Mouse (Mus musculus) MEL (cell line): ENCODE measurements around the gene Slc12a8. TPM values are rescaled to one million over a fixed set of nuclear protein-coding genes. Genes with fewer than 3 reads are reported as not detected.

ENCODE experiments used
- DNase-seq: peaks from one replicate; pipeline ENCODE4 v3.0.0; 2011; ENCODE audit warnings: low read depth, low spot score
- H3K27ac ChIP-seq: 2 replicates; pipeline ENCODE4 v1.5.1; 2012; ENCODE audit warnings: low read depth, mild to moderate bottlenecking, control low read depth, low read length, moderate library complexity; ENCODE audit not compliant: control insufficient read depth
- H3K27me3 ChIP-seq, 2 experiments: fragments of 150-350 bp in 1 of 2; sonication (generic) in 1 of 2; 2 replicates each; pipeline ENCODE4 v1.6.1; 2012; ENCODE audit warnings: low read length in 2 of 2, mild to moderate bottlenecking in 2 of 2, improper control_type of control experiment in 1 of 2, moderate library complexity in 1 of 2; ENCODE audit not compliant: insufficient read depth in 2 of 2, control insufficient read depth in 1 of 2
- H3K36me3 ChIP-seq, 2 experiments: 2 replicates each; pipeline ENCODE4 v1.6.1; 2012 to 2014; ENCODE audit warnings: low read length in 2 of 2, improper control_type of control experiment in 1 of 2, inconsistent platforms in 1 of 2, mild to moderate bottlenecking in 1 of 2; ENCODE audit not compliant: insufficient read depth in 2 of 2, control insufficient read depth in 1 of 2
- H3K4me1 ChIP-seq, 2 experiments: fragments of 150-350 bp in 1 of 2; sonication (generic) in 1 of 2; 2 replicates each; pipeline ENCODE4 v1.6.1; 2012; ENCODE audit warnings: low read length in 2 of 2, improper control_type of control experiment in 1 of 2, mild to moderate bottlenecking in 1 of 2; ENCODE audit not compliant: insufficient read depth in 2 of 2, control insufficient read depth in 1 of 2
- H3K4me3 ChIP-seq, 2 experiments: fragments of 150-350 bp in 1 of 2; sonication (generic) in 1 of 2; 2 replicates each; pipeline ENCODE4 v1.5.1; 2012; ENCODE audit warnings: low read depth in 2 of 2, low read length in 2 of 2, mild to moderate bottlenecking in 2 of 2, moderate library complexity in 2 of 2, control low read depth in 1 of 2, improper control_type of control experiment in 1 of 2; ENCODE audit not compliant: control insufficient read depth in 1 of 2, insufficient read depth in 1 of 2
- H3K79me2 ChIP-seq: 2 replicates; pipeline ENCODE4 v1.6.1; 2012; ENCODE audit warnings: mild to moderate bottlenecking, low read length, moderate library complexity; ENCODE audit not compliant: control insufficient read depth, poor library complexity, insufficient read depth
- H3K9ac ChIP-seq: 2 replicates; pipeline ENCODE4 v1.6.1; 2012; ENCODE audit warnings: low read depth, mild to moderate bottlenecking, control low read depth, low read length, moderate library complexity; ENCODE audit not compliant: control insufficient read depth, poor library complexity, severe bottlenecking
- H3K9me3 ChIP-seq: fragments of 150-350 bp; sonication (generic); replicated peaks from 2 replicates; pipeline ENCODE4 v1.6.1; 2012; ENCODE audit warnings: mild to moderate bottlenecking, low read length, improper control_type of control experiment, moderate library complexity; ENCODE audit not compliant: insufficient read depth
- BHLHE40 ChIP-seq: IDR thresholded peaks from 2 replicates; pipeline ENCODE4 v1.6.1; 2012; ENCODE audit warnings: low read depth, mild to moderate bottlenecking, inconsistent platforms, low read length, improper control_type of control experiment, borderline replicate concordance
- CHD2 ChIP-seq: IDR thresholded peaks from 2 replicates; pipeline ENCODE4 v1.6.1; 2011; ENCODE audit warnings: low read length, improper control_type of control experiment
- E2F4 ChIP-seq: IDR thresholded peaks from 2 replicates; pipeline ENCODE4 v1.6.1; 2011; ENCODE audit warnings: low read depth, low read length, improper control_type of control experiment, borderline replicate concordance
- ELF1 ChIP-seq: IDR thresholded peaks from 2 replicates; pipeline ENCODE4 v1.6.1; 2014; ENCODE audit warnings: low read depth, mild to moderate bottlenecking, inconsistent platforms, low read length, improper control_type of control experiment, moderate library complexity
- ETS1 ChIP-seq: IDR thresholded peaks from 2 replicates; pipeline ENCODE4 v1.6.1; 2012; ENCODE audit warnings: low read depth, mild to moderate bottlenecking, inconsistent platforms, low read length, improper control_type of control experiment, moderate library complexity
- GATA1 ChIP-seq: IDR thresholded peaks from 2 replicates; pipeline ENCODE4 v1.6.1; 2011; ENCODE audit warnings: low read depth, low read length, improper control_type of control experiment
- KAT2A ChIP-seq: conservative IDR thresholded peaks from 2 replicates; pipeline ENCODE4 v1.6.1; 2012; ENCODE audit warnings: low read depth, low read length, improper control_type of control experiment, inconsistent platforms
- MAZ ChIP-seq: IDR thresholded peaks from 2 replicates; pipeline ENCODE4 v1.6.1; 2012; ENCODE audit warnings: low read depth, mild to moderate bottlenecking, inconsistent platforms, low read length, improper control_type of control experiment
- MYB ChIP-seq: IDR thresholded peaks from 2 replicates; pipeline ENCODE4 v1.6.1; 2011; ENCODE audit warnings: mild to moderate bottlenecking, low read depth, low read length, improper control_type of control experiment
- NRF1 ChIP-seq: IDR thresholded peaks from 2 replicates; pipeline ENCODE4 v1.6.1; 2014; ENCODE audit warnings: low read depth, mild to moderate bottlenecking, inconsistent platforms, low read length, improper control_type of control experiment, moderate library complexity; ENCODE audit not compliant: poor library complexity, insufficient read depth, severe bottlenecking
- POLR2A ChIP-seq, 2 experiments: IDR thresholded peaks; 2 replicates each; pipeline ENCODE4 v1.6.1; 2011 to 2012; ENCODE audit warnings: low read length in 2 of 2, mild to moderate bottlenecking in 2 of 2, control low read depth in 1 of 2, improper control_type of control experiment in 1 of 2, low read depth in 1 of 2, moderate library complexity in 1 of 2; ENCODE audit not compliant: control insufficient read depth in 1 of 2, insufficient read depth in 1 of 2, poor library complexity in 1 of 2
- POLR2AphosphoS2 ChIP-seq: IDR thresholded peaks from 2 replicates; pipeline ENCODE4 v1.6.1; 2011; ENCODE audit warnings: low read length, improper control_type of control experiment
- RCOR1 ChIP-seq: IDR thresholded peaks from 2 replicates; pipeline ENCODE4 v1.6.1; 2012; ENCODE audit warnings: low read depth, mild to moderate bottlenecking, inconsistent platforms, low read length, improper control_type of control experiment
- SIN3A ChIP-seq: IDR thresholded peaks from 2 replicates; pipeline ENCODE4 v1.6.1; 2012; ENCODE audit warnings: low read length, improper control_type of control experiment, inconsistent platforms
- TAL1 ChIP-seq: IDR thresholded peaks from 2 replicates; pipeline ENCODE4 v1.6.1; 2012; ENCODE audit warnings: mild to moderate bottlenecking, inconsistent platforms, low read length, moderate library complexity, mixed read lengths
- TCF12 ChIP-seq: IDR thresholded peaks from 2 replicates; pipeline ENCODE4 v1.6.1; 2014; ENCODE audit warnings: low read depth, mild to moderate bottlenecking, inconsistent platforms, low read length, improper control_type of control experiment, moderate library complexity
- UBTF ChIP-seq: IDR thresholded peaks from 2 replicates; pipeline ENCODE4 v1.6.1; 2012; ENCODE audit warnings: low read depth, mild to moderate bottlenecking, inconsistent platforms, low read length, improper control_type of control experiment, moderate library complexity, borderline replicate concordance; ENCODE audit not compliant: insufficient read depth
- USF2 ChIP-seq, 2 experiments: IDR thresholded peaks; 2 replicates each; pipeline ENCODE4 v1.6.1; 2011 to 2012; ENCODE audit warnings: improper control_type of control experiment in 2 of 2, low read length in 2 of 2, borderline replicate concordance in 1 of 2, inconsistent platforms in 1 of 2, low read depth in 1 of 2, mild to moderate bottlenecking in 1 of 2; ENCODE audit not compliant: insufficient read depth in 1 of 2
- ZC3H11A ChIP-seq: IDR thresholded peaks from 2 replicates; pipeline ENCODE4 v1.6.1; 2012; ENCODE audit warnings: low read depth, mild to moderate bottlenecking, inconsistent platforms, low read length, improper control_type of control experiment
- ZMIZ1 ChIP-seq: IDR thresholded peaks from 2 replicates; pipeline ENCODE4 v1.6.1; 2012; ENCODE audit warnings: low read depth, mild to moderate bottlenecking, inconsistent platforms, low read length, improper control_type of control experiment, moderate library complexity
- polyA plus RNA-seq, 2 experiments: library from polyadenylated mRNA; stranded (reverse) in 1 of 2; unstranded in 1 of 2; fragments of >175 nt in 1 of 2; fragments of >200 nt in 1 of 2; gene quantifications; 2 replicates each; pipeline versions ENCODE4 v1.2.1 to v1.2.4; 2012; ENCODE audit warnings: low replicate concordance in 2 of 2, low read depth in 1 of 2; ENCODE audit not compliant: insufficient read length in 2 of 2, insufficient read depth in 1 of 2, missing spikeins in 1 of 2
- total RNA-seq: library from RNA; depleted of rRNA; stranded (reverse); fragments of 300-350 nt; gene quantifications from 2 replicates; pipeline ENCODE4 v1.2.3, GENCODE M21; 2012

Slc12a8 gene
- total and polyA plus RNA-seq, 3 experiments: 0.29 TPM; not detected in 2

DNA sequence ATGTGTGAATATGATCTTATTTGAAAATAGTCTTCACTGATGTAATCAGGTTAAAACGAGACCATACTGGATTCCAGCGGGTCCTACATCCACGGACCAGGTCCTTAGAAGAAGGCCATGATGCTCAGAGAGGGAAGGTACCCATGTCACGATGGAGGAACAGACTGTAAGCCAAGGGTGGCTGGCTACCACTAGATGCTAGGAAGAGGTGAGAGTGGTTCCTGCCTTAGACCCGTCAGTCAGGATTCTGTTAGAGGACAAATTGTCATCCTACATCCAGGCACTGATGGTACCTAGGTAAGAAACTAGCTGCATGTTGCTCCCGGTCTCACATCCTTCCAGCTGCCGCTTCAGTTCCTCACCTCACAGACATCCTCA is 160.2 kb downstream of the Slc12a8 start:
- Histone ChIP-seq H3K36me3 (no peaks in the 10 kb centered on the region), H3K27ac (no peak overlapping the region), H3K27me3 (no peaks in the 10 kb centered on the region), H3K79me2 (no peaks in the 10 kb centered on the region), H3K4me3 (no peak overlapping the region), H3K9ac (no peak overlapping the region), H3K4me1 (peaks cover 0 to 6% of the 10 kb centered on the region in 2 experiments; a peak in 1 of 4 replicates), H3K9me3 (no peaks in the 10 kb centered on the region)
- TF ChIP-seq ELF1 (no peak), TCF12 (no peak), ZC3H11A (no peak), ZMIZ1 (no peak), E2F4 (no peak), CHD2 (no peak), NRF1 (no peak), KAT2A (no peak), POLR2A (IDR thresholded peaks at IDR 0.05; ENCODE audit: control insufficient read depth in 1 of 2, insufficient read depth in 1 of 2, low read depth in 1 of 2, low read length in 2 of 2, poor library complexity in 1 of 2) (no peak), RCOR1 (no peak), POLR2AphosphoS2 (no peak), BHLHE40 (no peak), UBTF (no peak)
- DNase-seq: no peak

DNA sequence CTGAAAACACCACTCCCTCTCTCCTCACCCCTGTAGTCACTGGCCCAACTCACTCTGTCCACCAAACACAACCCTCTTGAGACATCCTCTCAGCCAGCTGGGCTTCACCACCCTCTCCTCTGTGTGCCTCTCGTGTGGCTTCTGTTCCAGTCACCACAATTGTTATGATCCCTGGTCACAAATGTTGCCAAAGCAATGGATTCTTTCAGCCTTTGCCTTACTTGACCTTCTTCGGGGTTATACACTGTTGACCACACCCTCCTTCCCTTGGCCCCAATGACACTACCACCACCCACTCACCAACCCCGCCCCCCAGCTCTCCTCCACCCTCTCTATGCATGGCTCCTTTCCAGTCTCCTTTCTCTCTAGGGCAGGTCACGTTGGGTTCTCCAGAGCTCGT is 160.8 kb downstream of the Slc12a8 start:
- no peak for DNase-seq
- Histone ChIP-seq H3K9ac (no peak overlapping the region), H3K36me3 (no peaks in the 10 kb centered on the region), H3K9me3 (no peaks in the 10 kb centered on the region), H3K4me3 (no peak overlapping the region), H3K79me2 (no peaks in the 10 kb centered on the region), H3K27ac (no peak overlapping the region), H3K4me1 (peaks cover 0 to 6% of the 10 kb centered on the region in 2 experiments; a peak in 1 of 4 replicates), H3K27me3 (no peaks in the 10 kb centered on the region)
- TF ChIP-seq MAZ (no peak), USF2 (IDR thresholded peaks at IDR 0.05; ENCODE audit: borderline replicate concordance in 1 of 2, insufficient read depth in 1 of 2, low read depth in 1 of 2, low read length in 2 of 2) (no peak), KAT2A (no peak), ELF1 (no peak), SIN3A (no peak), TAL1 (no peak), MYB (no peak), ETS1 (no peak), GATA1 (no peak), ZMIZ1 (no peak)
